Mouse (Mus musculus) heart, adult 2 months (tissue): Measurements from ENCODE around the gene Ank3. TPM values are rescaled to one million over a fixed set of nuclear protein-coding genes. Genes with fewer than 3 reads are reported as not detected.

ENCODE experiments used
- DNase-seq, 2 experiments: peaks; one replicate each; pipeline ENCODE4 v3.0.0; 2021
- H3K27ac ChIP-seq: fragments of 200-600 bp; 2 replicates; pipeline ENCODE4 v1.8.1; 2022
- H3K27me3 ChIP-seq: fragments of 200-500 bp; 2 replicates; pipeline ENCODE4 v1.6.1; 2012; ENCODE audit warnings: mild to moderate bottlenecking, low read length, inconsistent platforms, mixed read lengths; ENCODE audit not compliant: control insufficient read depth, insufficient read depth
- H3K36me3 ChIP-seq: fragments of 200-500 bp; 2 replicates; pipeline ENCODE4 v1.6.1; 2012; ENCODE audit warnings: low read length, inconsistent platforms; ENCODE audit not compliant: control insufficient read depth, insufficient read depth
- H3K4me1 ChIP-seq: fragments of 200-500 bp; 2 replicates; pipeline ENCODE4 v1.6.1; 2011; ENCODE audit warnings: low read length; ENCODE audit not compliant: control insufficient read depth, insufficient read depth
- H3K4me3 ChIP-seq: fragments of 200-600 bp; 2 replicates; pipeline ENCODE4 v1.8.1; 2022
- H3K79me2 ChIP-seq: fragments of 200-500 bp; replicated peaks from 2 replicates; pipeline ENCODE4 v1.6.1; 2012; ENCODE audit warnings: mild to moderate bottlenecking, inconsistent platforms, low read length, moderate library complexity, mixed read lengths; ENCODE audit not compliant: control insufficient read depth, insufficient read depth
- H3K9ac ChIP-seq: fragments of 200-500 bp; 2 replicates; pipeline ENCODE4 v1.6.1; 2012; ENCODE audit warnings: low read depth, mild to moderate bottlenecking, control low read depth, inconsistent platforms, low read length, mixed read lengths
- CTCF ChIP-seq: fragments of 200-600 bp; IDR thresholded peaks from 2 replicates; pipeline ENCODE4 v1.8.1; 2022; ENCODE audit warnings: antibody characterized with exemption, mild to moderate bottlenecking, moderate library complexity
- EP300 ChIP-seq: fragments of 200-500 bp; IDR thresholded peaks from 2 replicates; pipeline ENCODE4 v1.6.1; 2011; ENCODE audit warnings: low read depth, low read length, control low read depth; ENCODE audit not compliant: insufficient read depth
- POLR2A ChIP-seq: fragments of 200-500 bp; IDR thresholded peaks from 2 replicates; pipeline ENCODE4 v1.6.1; 2011; ENCODE audit warnings: mild to moderate bottlenecking, low read depth, low read length, control low read depth; ENCODE audit not compliant: insufficient read depth
- WGBS: fragments of 180-500 bp; shearing (Covaris S2); methylation state at CpG from one replicate; pipeline ENCODE4 v1.1.7; 2018; 5-methylcytosine and 5-hydroxymethylcytosine counted together
- intact Hi-C: fragments of 180-260 bp; cut with DNase I; formaldehyde crosslinking; loops from one replicate; pipeline ENCODE4 v1.15.1; 2025
- polyA plus RNA-seq: library from polyadenylated mRNA; depleted of rRNA; stranded (reverse); fragments of >200 nt; gene quantifications from 2 replicates; pipeline ENCODE4 v1.2.3, GENCODE M21; 2012
- total RNA-seq, 2 experiments: library from RNA; stranded (reverse); gene quantifications; 2 replicates each; pipeline ENCODE4 v1.2.3; 2021

The Ank3 gene
- total and polyA plus RNA-seq, 3 experiments: 16.8 to 80.3 (median 64.6) TPM

DNA sequence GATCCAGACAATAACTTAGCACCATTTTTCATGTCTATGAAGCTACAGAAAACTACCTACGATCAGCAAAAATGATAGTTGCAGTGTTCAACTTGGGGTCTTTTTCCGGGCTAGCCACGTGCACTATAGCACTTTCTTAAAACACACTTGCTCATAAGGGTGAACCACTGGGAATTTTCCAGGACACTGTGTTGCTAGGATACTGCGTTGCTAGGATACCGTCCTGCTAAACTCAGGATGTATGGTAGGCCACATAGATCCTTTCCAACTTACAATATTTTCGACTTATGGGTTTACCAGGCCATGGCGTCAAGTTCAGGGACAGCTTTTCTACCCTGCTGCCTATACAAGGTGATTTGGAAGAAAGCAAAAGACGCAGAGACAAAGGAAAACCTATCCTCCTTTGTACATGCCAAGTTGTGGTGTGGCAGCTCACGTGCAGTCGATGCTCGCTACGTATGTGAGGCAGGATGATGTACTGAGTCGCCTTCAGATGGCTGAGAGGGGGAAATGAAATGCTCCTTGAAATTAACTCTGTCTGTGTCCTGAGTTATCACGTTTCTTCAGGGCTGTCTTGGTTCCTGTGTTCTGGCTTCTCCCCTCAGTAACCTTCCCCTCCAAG is 404.7 kb downstream of the Ank3 start:
- intact Hi-C loops: no loop called here

DNA sequence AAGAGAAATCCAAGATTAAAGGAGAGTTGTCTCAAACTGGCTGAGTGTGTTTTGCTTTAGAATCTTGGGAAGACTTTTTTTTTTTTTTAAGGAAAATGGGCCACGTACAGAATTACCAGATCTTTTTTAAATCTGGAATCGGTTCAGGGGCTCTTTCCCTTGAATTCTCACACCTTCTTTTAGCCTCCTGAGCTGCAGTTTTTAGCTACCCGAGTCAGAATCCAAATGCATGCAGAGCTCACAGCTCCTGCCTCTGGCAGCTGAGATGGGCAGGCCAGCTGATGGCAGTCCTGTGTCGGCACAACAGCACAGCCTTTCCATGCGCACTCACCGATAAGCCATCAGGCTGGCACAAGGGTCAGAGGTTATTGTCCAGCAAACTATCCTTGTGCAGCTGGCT is 406.0 kb downstream of the Ank3 start:
- intact Hi-C loops: no loop called here
- no peak overlapping the region for H3K4me3 ChIP-seq
- no peak for DNase-seq
- H3K27me3 ChIP-seq: no peaks in the 10 kb centered on the region
- WGBS: 71% methylated on average over 6 of the region's 6 CpGs
- no peaks in the 10 kb centered on the region for H3K4me1 ChIP-seq
- no peak overlapping the region for H3K27ac ChIP-seq
- TF ChIP-seq POLR2A (no peak), CTCF (no peak), EP300 (no peak)
- H3K79me2 ChIP-seq: peaks cover 2% of the 10 kb centered on the region; the same call in 1 of the 2 replicates
- no peak overlapping the region for H3K9ac ChIP-seq
- no peaks in the 10 kb centered on the region for H3K36me3 ChIP-seq

More for the DNA sequence above, 404.7 kb downstream of the Ank3 start:
- Histone ChIP-seq H3K27ac (no peak overlapping the region), H3K9ac (no peak overlapping the region), H3K79me2 (peaks cover 3% of the 10 kb centered on the region), H3K4me3 (no peak overlapping the region), H3K4me1 (no peaks in the 10 kb centered on the region), H3K36me3 (no peaks in the 10 kb centered on the region), H3K27me3 (no peaks in the 10 kb centered on the region)
- TF ChIP-seq EP300 (no peak), CTCF (no peak)
- 92% methylated on average over 14 of the region's 14 CpGs for WGBS
- no peak for DNase-seq

DNA sequence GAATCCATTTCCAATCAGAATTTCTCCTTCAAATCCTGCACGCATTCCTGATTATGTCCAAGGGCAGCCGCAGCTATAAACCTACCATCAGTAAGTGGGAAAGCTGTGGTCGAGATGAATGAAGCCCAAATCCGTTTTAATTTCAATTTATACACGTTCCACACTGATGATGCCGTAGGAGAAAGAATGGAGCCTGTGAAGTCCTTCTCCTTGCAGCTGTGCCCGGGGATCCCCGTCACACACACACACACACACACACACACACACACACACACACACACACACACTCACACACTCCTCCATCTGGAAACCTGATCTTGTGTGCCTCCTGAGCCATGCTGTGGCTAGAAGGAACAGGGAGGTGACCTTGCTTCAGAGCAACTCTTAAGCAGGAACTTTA is 412.2 kb downstream of the Ank3 start:
- Histone ChIP-seq H3K79me2 (no peaks in the 10 kb centered on the region), H3K27ac (no peak overlapping the region), H3K27me3 (no peaks in the 10 kb centered on the region), H3K4me1 (no peaks in the 10 kb centered on the region), H3K36me3 (no peaks in the 10 kb centered on the region), H3K4me3 (no peak overlapping the region), H3K9ac (no peak overlapping the region)
- intact Hi-C loops: no loop called here
- no peak for DNase-seq
- WGBS: 86% methylated on average over 8 of the region's 8 CpGs
- TF ChIP-seq EP300 (no peak), CTCF (no peak), POLR2A (no peak)

DNA sequence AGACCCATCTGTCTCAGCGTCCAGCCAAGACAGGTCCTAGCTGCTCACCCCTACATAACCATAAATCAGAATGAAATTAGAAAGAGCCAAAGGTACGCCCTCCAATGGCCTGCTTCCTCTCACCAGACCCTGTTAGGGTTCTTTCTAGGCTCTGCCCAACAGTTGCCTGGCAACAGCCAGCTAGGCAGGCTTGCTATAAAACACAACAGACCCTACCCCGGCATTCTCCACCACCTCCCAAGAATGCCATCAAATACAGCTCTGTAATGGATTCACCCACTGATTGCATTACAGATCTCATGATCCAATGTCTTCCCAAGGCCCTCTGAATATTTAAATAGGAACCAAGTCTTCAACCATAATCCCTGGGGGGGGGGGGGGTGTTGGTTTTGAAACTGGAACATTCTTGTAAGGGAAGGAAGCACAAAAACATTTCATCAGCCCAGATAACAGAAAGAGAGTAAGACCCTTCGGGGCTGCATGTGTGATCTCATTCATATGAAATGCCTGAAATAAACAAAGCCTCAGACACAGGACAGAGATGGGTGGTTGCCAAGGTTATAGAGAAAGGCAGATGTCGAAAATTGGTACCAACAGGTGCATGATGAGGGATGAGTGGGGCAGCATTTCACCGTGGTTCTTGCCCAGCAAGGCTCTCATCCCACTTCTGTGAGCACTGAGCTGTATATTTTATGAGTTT is 415.4 kb downstream of the Ank3 start:
- no peak overlapping the region for H3K4me3 ChIP-seq
- WGBS: 63% methylated on average over 6 of the region's 6 CpGs

DNA sequence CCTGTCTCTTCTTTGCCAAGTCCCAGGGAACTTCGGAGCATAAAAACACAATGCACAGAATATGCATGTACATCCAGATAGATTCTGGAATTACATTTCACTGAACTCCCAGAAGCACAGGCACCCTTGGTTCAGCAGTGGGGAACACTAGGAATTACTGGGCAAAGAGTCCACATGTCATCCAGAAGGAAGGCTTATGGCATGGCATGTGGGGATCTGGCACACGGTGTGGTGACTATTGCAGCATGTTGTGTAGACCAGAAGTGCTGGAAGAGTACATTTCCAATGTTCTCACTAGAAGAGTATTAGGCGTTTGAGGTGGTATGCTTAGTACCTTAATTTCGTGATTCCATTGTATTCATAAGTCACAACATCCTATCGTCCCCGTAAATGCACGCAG is 422.7 kb downstream of the Ank3 start:
- no peaks in the 10 kb centered on the region for H3K36me3 ChIP-seq

More for the DNA sequence above, 415.4 kb downstream of the Ank3 start:
- Histone ChIP-seq H3K27me3 (no peaks in the 10 kb centered on the region), H3K4me1 (no peaks in the 10 kb centered on the region), H3K79me2 (no peaks in the 10 kb centered on the region), H3K27ac (no peak overlapping the region), H3K9ac (no peak overlapping the region), H3K36me3 (no peaks in the 10 kb centered on the region)
- no peak for DNase-seq
- intact Hi-C loops: no loop called here
- TF ChIP-seq EP300 (no peak), POLR2A (no peak), CTCF (no peak)

DNA sequence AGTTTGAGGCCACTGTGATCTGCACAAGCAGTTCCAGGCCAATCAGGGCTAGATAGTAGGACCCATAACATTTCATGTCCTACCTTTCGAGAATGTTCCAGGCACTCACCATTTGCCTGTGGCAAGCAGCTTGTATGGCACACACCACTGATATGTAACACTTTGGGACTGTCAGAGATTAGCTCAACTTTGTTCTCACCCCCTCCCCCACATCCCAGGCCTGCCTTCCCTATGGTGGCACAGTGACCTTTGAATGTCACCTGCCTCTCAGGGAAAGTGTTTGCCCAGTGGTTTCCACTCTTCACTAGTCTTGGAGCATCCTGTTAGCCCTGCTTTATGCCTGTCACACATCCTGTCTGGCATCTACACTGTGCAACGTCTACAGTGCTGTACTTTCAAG is 430.2 kb downstream of the Ank3 start:
- H3K27me3 ChIP-seq: no peaks in the 10 kb centered on the region
- intact Hi-C loops: no loop called here
- TF ChIP-seq EP300: 0 out of 2 replicates have a peak, but pooled peaks have one; percentile 42
- TF ChIP-seq CTCF: no peak
- H3K4me1 ChIP-seq: peaks cover 6% of the 10 kb centered on the region
- no peak overlapping the region for H3K4me3 ChIP-seq
- DNase-seq: no peak
- H3K9ac ChIP-seq: no peak overlapping the region
- peak overlapping the region; percentile 29 for H3K27ac ChIP-seq
- H3K79me2 ChIP-seq: no peaks in the 10 kb centered on the region
- WGBS: 50% methylated on average over 2 of the region's 2 CpGs
- H3K36me3 ChIP-seq: no peaks in the 10 kb centered on the region

More for the DNA sequence above, 422.7 kb downstream of the Ank3 start:
- Histone ChIP-seq H3K27ac (no peak overlapping the region), H3K27me3 (no peaks in the 10 kb centered on the region), H3K9ac (no peak overlapping the region), H3K79me2 (no peaks in the 10 kb centered on the region), H3K4me1 (no peaks in the 10 kb centered on the region), H3K4me3 (no peak overlapping the region)
- 87% methylated on average over 7 of the region's 7 CpGs for WGBS
- no peak for DNase-seq
- no peak for TF ChIP-seq EP300
- no peak for TF ChIP-seq CTCF
- TF ChIP-seq POLR2A: no peak
- intact Hi-C loops: no loop called here
